Mouse (Mus musculus) erythroblast, embryonic 14.5 days (primary cell): ENCODE results near the gene Nkiras2.

ENCODE experiments used
- GATA1 ChIP-seq: IDR thresholded peaks from 2 replicates; pipeline ENCODE4 v1.6.1; 2012; ENCODE audit warnings: low read length, inconsistent platforms, mixed read lengths
- TAL1 ChIP-seq: IDR thresholded peaks from 3 replicates; pipeline ENCODE4 v1.6.1; 2012; ENCODE audit warnings: low read length, inconsistent platforms, mixed read lengths

- TF ChIP-seq GATA1, result no peak
- TF ChIP-seq TAL1, result no peak
Observed at GRCm38 (mm10) chr11:100659806-100660205, 40.8 kb downstream of the Nkiras2 start.
